Mouse (Mus musculus) spleen, adult 2 months (tissue): ENCODE data around the gene Ppdpf.

Source experiments
- CTCF ChIP-seq: fragments of 200-500 bp; IDR thresholded peaks from 2 replicates; pipeline ENCODE4 v1.5.1; 2011; ENCODE audit warnings: mild to moderate bottlenecking, inconsistent platforms; ENCODE audit not compliant: insufficient read depth, insufficient read length, insufficient replicate concordance; ENCODE audit errors: extremely low read depth
- POLR2A ChIP-seq: fragments of 200-500 bp; IDR thresholded peaks from 2 replicates; pipeline ENCODE4 v1.6.1; 2011; ENCODE audit warnings: low read depth, low read length, inconsistent platforms

DNA sequence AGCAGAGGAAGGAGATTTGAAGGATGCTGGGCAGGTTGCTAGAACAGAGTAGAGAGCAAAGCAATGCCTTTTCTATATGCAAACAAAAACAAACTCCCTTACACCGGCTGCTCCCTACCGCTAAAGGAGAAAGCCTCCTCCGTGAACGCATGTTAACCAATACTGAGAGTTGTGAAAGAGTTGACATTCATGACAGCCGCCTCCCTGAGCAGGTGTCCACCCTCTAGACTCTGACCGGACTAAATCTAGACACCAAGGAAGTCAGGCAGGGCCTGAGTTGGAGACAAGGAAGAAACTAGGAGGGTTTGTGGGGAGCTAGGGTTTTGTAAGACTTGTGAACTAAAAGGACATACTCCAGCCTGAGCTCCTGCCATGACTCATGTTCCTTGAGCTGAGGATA, 15.8 kb downstream of the Ppdpf start:
- TF ChIP-seq CTCF (no peak), POLR2A (no peak)
